Mouse (Mus musculus) C2C12 (cell line): ENCODE measurements around the gene Nfasc.

Source experiments
- CEBPB ChIP-seq: IDR thresholded peaks from one replicate; pipeline ENCODE4 v1.6.1; 2011; ENCODE audit warnings: low read depth, mild to moderate bottlenecking, control low read depth, moderate library complexity
- CTCF ChIP-seq: IDR thresholded peaks from one replicate; pipeline ENCODE4 v1.5.1; 2011; ENCODE audit not compliant: control insufficient read depth, insufficient read depth, insufficient read length
- FOSL1 ChIP-seq: IDR thresholded peaks from one replicate; pipeline ENCODE4 v1.8.0; 2011; ENCODE audit warnings: mild to moderate bottlenecking, low read length; ENCODE audit not compliant: poor library complexity, insufficient read depth, severe bottlenecking
- MAX ChIP-seq: IDR thresholded peaks from one replicate; pipeline ENCODE4 v1.6.1; 2011; ENCODE audit warnings: mild to moderate bottlenecking, control low read depth
- MYOD1 ChIP-seq: IDR thresholded peaks from one replicate; pipeline ENCODE4 v1.6.1; 2011; ENCODE audit warnings: low read depth; ENCODE audit not compliant: control insufficient read depth, insufficient read length
- MYOG ChIP-seq: IDR thresholded peaks from one replicate; pipeline ENCODE4 v1.6.1; 2011; ENCODE audit not compliant: control insufficient read depth, insufficient read length; ENCODE audit errors: extremely low read depth
- USF1 ChIP-seq: IDR thresholded peaks from one replicate; pipeline ENCODE4 v1.6.1; 2011; ENCODE audit warnings: low read depth, mild to moderate bottlenecking, control low read depth, moderate library complexity

DNA sequence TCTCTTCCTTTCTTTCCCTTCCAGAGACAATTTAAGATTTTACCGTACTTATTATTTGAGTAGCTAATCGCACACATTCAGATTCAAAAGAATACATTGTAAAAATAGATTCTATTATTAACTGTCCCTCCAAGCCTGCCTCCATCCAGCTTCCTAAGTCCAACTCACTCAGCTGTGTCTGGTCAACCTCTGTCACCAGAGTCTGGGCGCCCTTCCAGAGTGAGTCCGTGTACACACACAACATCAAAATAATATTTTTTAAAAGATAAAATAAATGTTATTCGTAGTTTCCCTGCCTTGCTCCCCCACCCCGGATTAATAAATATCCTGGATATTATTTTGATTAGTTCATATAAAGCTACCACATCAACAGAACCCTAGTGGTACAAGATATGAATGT, 72.4 kb downstream of the Nfasc start:
- TF ChIP-seq CTCF (no peak), USF1 (no peak), MAX (no peak), MYOD1 (no peak), MYOG (no peak), CEBPB (no peak), FOSL1 (no peak)
